Mouse (Mus musculus): ENCODE results near the gene Blnk.

Blnk gene

GRCm38 (mm10) chr19:41003694-41004315, 9.5 kb upstream of the Blnk start:
- in situ Hi-C loops (cut with MseI, MboI) = no loop called here

GRCm38 (mm10) chr19:40999569-40999968, 5.2 kb upstream of the Blnk start:
- in situ Hi-C loops (cut with MseI, MboI) = loop anchor here in 1 of 2 experiments (5.0 kb wide), 1 partner anchor 37 kb away; no protein-coding TSS in a partner anchor

DNA sequence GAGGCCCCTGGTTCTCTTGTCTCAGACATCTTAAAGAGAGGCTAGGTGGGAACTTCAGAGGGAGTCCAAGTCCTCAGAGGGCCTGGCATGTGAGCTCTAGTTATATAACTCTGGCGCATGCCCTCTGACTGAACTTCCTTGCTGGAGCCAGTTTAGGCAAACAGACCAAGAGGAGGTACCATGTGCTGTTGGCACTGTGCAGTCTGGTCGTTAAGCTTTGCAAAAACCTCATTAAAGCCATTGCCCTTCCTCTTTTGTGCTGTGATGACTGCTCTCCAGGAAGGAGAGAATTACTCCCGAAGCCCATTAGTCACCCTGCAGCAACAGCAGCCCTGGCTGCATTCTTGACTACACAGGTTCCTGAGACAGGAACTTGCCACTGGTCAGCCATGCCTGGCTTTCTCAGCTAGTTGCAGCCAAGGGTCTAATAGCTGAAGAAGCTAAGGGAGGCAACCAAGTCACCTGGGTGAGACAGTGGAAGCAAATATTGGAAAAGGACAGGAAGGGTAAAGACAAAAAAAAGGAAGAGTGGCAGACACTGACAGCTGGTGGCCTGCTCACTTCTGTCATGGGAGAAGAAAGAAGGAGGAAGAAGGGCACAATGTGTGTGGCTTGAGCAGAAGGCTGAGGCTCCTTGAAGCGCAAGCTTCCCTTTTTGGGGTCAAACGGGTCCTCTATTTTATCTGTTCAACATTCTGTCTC, 4.3 kb upstream of the Blnk start:
- in situ Hi-C loops (cut with MseI, MboI) = loop anchor here in 1 of 2 experiments (5.0 kb wide), 1 partner anchor 36 kb away; no protein-coding TSS in a partner anchor

GRCm38 (mm10) chr19:40996722-40997121, 2.4 kb upstream of the Blnk start:
- in situ Hi-C loops (cut with MseI, MboI) = loop anchor here in 1 of 2 experiments (5.0 kb wide), 1 partner anchor 34 kb away; no protein-coding TSS in a partner anchor

DNA sequence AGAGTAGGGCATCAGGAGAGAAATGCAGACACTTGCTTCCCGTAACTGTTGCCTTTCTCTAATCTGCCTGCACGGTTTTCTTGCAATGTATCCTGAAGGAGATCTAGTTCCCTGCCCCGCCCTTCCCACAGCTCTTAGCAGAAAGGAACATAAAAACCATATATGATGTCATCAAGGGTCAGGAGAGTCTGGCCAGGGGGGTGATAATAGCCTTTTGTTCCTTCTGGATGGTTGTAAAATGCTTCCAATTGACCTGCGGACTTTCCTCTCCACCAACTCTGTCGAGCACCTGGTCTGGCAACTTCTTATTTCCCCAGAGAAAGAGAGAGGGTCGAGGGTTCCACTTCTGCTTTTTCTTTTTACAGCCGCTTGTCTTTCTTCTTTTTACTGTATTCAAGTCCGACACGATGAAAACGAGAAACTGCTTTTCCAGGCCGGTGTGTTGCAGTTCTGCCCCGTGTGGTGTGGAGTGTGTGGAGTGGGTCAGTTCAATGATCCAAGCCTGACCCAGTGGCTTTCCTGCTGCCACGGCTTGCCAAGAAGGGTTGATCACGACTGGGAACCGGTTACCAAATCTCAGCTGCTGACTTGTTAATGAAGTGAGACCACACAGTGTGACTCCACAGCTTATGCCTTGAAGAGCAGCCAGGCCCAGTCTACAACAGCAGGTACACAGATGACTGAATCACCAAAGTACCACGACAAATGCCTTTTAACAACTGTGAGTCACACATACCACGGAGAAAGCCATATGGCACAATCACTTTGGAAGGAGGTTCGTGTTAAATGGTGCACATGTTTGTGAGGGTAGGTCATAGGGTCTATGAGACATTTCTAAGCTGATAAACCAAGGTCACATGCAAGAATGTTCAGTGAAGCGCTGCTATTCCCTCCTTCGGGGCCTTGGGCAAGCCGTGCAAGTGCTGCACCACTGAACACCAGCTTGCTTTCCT, 1.4 kb upstream of the Blnk start:
- in situ Hi-C loops (cut with MseI, MboI) = loop anchor here in 1 of 2 experiments (5.0 kb wide), 1 partner anchor 33 kb away; no protein-coding TSS in a partner anchor

GRCm38 (mm10) chr19:40994911-40995310, 576 bp upstream of the Blnk start:
- in situ Hi-C loops (cut with MseI, MboI) = loop anchor here in 1 of 2 experiments (5.0 kb wide), 1 partner anchor 33 kb away; no protein-coding TSS in a partner anchor

DNA sequence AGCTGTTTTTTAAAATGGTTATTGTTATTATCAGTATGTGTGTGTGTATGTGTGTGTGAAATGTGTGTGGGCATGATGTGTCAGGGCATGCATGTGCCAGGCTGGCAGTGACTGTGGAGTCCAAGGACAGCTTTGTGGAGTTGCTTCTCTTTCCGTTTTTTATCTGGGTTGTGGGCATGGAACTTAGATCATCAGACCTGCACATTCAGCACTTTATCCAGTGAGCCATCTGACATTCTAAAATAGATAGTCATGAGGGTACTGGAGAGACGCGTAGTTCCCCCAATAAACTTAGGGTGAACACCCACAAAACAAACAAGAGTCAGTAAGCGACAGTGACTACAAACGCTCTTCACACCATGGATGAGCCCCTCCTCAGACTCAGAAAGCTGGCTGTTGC, 979 bp downstream of the Blnk start:
- in situ Hi-C loops (cut with MseI, MboI) = no loop called here

DNA sequence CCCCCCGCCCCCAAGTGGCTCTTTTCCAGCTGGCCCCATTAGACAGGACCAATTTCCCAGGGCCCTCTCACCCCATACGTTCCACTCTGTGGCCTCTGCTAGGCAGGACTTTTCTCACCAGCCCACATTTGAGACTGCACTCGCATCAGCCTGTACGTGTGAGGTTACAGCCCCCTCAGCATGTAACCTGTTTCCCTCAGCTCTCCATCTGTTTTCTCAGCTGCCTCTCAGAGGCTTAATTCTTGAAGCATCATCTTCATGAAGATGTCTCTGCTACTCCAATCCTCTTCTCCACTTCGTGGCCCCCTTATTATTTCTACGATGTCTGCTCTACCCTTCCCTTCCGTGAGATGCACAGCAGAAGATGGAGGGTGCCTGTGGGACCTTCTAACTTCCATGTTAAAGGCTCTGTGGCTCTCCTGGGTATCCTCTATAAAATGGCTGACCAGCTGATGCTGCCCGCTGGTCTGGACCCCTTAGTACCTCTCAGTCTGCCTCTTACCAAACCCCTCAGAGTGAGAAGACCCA, 1.8 kb downstream of the Blnk start:
- in situ Hi-C loops (cut with MseI, MboI) = no loop called here

GRCm38 (mm10) chr19:40992096-40992495, 2.2 kb downstream of the Blnk start:
- in situ Hi-C loops (cut with MseI, MboI) = no loop called here

GRCm38 (mm10) chr19:40991626-40992025, 2.7 kb downstream of the Blnk start:
- in situ Hi-C loops (cut with MseI, MboI) = no loop called here

DNA sequence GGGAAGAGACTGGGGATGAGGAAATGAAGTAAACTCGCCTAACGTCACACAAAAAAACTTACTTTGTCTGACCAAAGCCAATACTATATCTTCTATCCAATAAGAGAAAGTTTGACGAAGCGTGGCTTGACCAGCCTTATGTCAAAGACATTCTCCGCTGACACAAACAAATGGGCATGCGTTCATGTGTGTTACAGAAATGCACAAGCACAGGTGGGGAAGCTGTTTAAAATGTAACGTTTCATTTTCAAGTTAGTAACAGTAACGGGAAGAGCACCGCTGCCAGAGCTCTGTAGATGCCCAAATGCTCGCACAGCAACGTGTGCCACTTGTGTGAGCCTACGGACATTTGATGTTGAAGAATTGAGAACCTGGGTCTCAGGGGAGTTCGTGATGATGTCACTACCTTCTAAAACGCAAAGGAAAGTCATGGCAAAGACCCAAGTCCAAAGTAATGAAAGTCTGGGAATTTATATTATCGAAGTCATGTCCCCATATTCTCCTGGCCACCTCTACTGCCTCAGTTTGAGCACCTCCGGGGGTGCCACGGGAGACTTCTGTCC, 3.5 kb downstream of the Blnk start:
- in situ Hi-C loops (cut with MseI, MboI) = no loop called here

DNA sequence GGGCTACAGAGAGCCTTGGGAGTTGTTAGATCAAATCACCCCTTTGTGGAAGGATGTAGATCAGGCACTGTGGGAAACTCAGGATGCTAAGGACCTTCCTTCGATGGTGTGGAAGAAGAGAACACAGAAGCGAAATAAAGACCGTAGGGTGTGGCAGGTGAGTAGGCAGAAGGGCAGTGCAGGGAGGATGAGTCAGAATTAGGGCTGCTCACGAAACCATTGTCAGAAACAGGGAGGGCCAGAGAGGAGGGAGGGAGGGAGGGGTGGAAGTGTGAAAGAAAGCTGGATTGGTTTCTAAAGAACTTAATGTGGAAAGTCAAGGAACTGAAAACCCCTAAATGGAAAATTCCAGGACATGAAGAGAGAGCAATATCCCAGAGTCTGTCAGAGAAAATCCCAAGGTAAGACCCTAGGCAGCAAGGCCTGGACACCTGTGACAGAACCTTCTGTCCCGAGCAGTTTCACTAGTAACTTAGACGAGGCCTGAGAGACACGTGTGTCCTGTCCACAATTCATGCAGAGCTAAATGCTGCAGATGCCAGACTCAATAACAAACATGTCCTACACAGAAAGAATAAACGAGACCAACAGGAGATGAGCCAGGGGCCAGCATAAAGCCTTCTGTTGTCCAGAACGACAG, 4.3 kb downstream of the Blnk start:
- in situ Hi-C loops (cut with MseI, MboI) = no loop called here

DNA sequence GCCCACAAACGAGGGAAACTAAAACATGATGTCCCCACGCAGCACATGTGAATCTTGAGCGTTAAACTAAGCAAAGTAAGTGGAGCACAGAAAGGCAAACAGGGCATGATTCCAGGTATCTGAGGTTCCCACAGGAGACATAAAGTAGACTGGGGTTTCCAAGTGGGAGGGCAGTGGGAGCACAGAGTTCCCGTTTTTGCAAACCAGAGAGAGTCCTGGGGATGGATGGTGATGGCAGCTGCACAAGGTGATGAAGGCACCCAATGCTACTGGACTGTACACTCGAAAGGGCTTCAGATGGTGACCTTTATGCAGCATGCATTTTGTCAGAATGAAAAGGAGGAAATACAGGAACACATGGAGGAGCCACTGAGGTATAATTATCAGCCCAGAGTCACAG, 5.5 kb downstream of the Blnk start:
- in situ Hi-C loops (cut with MseI, MboI) = no loop called here

DNA sequence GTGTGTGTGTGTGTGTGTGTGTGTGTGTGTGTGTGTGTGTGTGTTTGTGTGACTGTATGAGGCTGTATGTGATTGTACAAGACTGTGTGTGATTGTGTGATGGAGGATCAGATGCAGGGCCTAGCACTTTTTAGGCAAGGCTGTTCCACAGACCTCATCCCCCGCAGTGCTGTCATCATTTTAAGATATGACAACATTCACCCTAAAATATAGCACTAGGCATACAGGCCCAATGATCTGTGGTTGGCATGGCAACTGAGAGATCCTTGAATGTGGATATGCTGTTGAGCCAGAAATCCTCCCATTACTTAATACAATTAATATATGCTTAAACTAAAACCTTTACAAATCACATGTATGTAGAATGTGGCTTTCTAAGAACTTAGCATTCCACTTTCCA, 9.8 kb downstream of the Blnk start:
- in situ Hi-C loops (cut with MseI, MboI) = no loop called here

DNA sequence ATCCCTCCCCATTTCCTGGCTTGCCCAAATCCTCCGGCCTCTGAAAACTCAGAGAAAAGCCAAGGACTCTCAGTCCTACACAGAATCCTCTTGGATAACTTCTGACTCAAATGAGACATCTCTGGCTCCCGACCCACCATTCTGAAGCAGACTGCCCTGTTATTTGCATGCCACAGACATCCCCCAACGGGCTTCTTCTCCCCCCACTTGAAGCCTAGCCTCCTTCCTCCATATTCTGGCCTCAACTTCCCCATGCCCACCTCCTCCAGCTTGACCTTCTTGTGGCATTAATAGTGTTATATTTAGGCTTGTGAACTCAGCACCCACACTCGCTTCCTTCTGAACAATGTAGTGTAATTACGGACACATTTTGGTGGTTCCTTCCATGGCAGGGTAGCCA, 13.7 kb downstream of the Blnk start:
- in situ Hi-C loops (cut with MseI, MboI) = no loop called here

- in situ Hi-C loops (cut with MseI, MboI) = no loop called here
Observed at GRCm38 (mm10) chr19:40978026-40978425, 16.3 kb downstream of the Blnk start.

GRCm38 (mm10) chr19:40976946-40977917, 17.1 kb downstream of the Blnk start:
- in situ Hi-C loops (cut with MseI, MboI) = no loop called here

- in situ Hi-C loops (cut with MseI, MboI) = no loop called here
Observed at GRCm38 (mm10) chr19:40971273-40971914, 22.9 kb downstream of the Blnk start.

GRCm38 (mm10) chr19:40970775-40971174, 23.6 kb downstream of the Blnk start:
- in situ Hi-C loops (cut with MseI, MboI) = no loop called here

All from mouse trophoblast stem cell (cell line).